Mouse (Mus musculus): ENCODE measurements around the gene Abhd16a. TPM values are rescaled to one million over a fixed set of nuclear protein-coding genes. Genes with fewer than 3 reads are reported as not detected.

The Abhd16a gene
- total RNA-seq (2021) = 10 to 100 TPM; 75.0 to 88.2 TPM
- long read RNA-seq, experiment 1, transcript Abhd16a-201 (20 exons, 1,945 nt) = major isoform, 82 of 97 reads
- long read RNA-seq, experiment 1, partial matches to known transcripts = 4 of 97 reads
- long read RNA-seq, experiment 1, other reads (novel, unspliced or antisense) = 11 of 97 reads
- long read RNA-seq, experiment 2, transcript Abhd16a-201 (20 exons, 1,945 nt) = major isoform, 195 of 230 reads
- long read RNA-seq, experiment 2, partial matches to known transcripts = 14 of 230 reads
- long read RNA-seq, experiment 2, other reads (novel, unspliced or antisense) = 19 of 230 reads

DNA sequence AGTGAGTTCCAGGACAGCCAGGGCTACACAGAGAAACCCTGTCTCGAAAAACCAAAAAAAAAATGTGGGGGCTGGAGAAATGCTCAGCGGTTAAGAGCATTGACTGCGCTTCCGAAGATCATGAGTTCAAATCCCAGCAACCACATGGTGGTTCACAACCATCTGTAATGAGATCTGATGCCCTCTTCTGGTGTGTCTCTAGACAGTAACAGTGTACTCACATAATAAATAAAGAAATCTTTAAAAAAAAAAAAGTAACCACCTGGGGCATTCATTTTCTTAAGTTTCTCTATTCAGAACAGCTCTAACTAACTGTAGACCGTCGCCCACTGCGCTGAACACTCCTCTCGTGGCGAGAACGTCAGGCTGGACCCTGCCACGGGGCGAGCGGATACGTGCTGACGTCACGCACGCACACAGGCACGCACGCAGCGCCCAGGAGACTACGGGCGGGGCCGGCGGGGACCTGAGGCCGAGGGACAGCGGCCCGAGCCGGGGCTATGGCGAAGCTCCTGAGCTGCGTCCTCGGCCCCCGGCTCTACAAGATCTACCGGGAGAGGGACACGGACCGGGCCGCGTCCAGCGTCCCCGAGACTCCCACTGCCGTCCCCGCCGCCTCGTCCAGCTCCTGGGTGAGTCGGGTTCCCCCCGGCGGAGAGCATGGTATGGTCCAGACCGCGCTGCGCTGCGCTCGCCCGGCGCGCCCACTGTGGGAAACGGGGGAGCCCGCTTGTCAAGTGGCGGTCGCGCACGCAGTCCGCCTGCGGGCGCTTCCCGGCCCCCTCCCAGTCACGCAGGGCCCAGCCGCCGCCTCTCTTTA lies at the start of gene Abhd16a:
Abhd16a (plus strand) TSS at position 439 of the 820 bp plus-strand sequence.
- peak; percentile 89 for DNase-seq (ENCODE audit: low spot score in 2 of 2)

DNA sequence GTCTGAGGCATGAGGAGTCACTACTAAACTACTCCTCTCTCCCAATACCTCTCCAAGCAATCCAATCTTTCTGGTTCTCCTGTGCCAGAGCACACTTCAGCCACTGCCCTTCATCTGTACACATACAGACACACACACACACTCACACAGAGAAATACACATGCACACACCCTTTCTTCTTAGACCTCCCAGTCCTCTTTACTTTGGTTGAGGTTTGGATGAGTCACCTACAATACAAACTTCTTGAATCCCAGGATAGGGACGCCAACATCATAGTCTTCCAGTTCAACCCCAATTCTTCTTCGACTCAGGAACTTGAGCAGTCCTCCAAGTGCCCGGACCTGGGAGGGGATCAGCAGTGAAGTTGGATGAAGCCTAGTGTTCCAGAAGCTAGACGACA lies 45.3 kb upstream of the Abhd16a start:
- no peak for DNase-seq (ENCODE audit: low spot score in 2 of 2)

DNA sequence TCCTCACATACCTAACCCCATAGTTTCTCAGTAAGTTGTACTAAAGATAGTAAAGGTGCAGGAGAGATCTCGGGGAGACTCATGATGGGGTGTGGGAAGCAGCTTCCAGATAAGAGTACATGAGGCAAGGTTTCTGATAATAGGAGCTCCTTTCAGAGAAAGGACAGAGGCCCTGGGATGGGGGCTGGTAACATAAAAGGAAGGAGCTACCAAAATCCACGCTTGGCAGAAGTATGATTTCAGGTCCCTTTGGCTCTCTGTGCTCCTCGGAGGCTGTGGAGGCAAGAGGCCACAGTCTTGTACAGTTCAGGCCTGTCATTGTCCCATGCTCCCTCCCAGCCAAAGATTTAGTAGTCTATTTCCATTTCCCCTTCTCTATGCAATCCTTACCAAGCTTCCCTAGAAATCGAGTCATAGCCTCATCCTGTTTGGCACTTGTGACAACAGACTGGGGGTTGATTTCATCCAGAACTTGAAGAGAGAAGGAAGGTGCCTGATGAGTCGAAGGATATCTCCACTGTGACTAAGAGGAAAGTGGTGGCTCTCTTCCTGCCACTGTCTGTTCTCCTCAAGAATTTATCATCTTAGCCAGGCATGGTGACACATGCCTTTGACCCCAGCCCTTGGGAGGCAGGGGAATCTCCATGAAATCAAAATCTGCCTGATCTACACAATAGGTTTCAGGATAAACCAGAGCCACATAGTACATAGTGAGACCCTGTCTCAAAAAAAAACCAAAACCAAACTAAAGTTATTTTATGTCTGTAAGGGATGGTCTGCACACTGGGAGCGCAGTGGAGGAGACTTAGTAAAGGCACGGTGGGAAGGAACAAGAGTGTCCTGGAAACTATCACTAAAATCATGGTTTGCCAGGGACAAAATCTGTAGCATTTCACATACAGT lies 43.9 kb upstream of the Abhd16a start:
- no peak for DNase-seq (ENCODE audit: low spot score in 2 of 2)

DNA sequence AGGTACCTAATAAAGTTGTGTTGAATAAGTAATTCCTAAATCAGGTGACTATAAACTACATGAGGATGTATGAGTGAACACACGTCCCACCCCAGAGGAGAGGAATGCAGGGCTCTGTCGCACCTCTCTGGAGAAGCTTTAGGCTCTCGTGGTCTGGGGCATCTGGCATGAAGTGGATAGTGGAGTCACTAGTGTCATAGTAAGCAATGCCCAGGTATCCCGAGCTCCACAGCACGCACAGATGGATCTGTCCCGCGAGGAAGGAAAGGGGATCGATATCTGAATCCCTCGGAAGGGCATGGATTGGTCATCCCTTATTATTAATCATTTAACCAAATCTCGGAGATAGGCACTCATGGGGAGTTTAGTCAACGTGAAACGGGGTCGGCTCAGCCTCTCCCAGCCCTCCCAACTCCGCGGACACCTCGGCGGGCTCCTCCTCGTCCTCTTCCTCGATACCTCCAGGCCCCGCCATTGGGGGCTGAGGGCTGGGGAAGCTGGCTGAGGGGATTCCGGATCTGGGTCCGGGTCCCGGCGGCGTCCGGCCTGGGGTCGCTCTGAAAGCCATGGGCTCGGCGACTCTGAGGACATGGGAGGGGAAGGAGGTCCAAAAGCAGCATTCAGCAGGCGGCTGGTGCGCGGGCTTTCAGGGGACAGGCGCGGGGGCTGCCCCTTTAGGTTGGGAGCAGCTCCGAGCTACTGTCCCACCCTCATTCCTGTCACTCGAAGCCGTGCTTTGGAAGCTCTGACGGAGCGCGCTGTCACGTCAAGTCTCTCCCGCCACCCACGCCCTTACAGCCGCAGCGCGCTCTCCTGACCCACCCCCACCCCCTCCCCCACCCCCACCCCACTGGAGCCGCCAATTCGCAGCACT lies 43.0 kb upstream of the Abhd16a start:
- DNase-seq (ENCODE audit: low spot score in 2 of 2) = no peak

DNA sequence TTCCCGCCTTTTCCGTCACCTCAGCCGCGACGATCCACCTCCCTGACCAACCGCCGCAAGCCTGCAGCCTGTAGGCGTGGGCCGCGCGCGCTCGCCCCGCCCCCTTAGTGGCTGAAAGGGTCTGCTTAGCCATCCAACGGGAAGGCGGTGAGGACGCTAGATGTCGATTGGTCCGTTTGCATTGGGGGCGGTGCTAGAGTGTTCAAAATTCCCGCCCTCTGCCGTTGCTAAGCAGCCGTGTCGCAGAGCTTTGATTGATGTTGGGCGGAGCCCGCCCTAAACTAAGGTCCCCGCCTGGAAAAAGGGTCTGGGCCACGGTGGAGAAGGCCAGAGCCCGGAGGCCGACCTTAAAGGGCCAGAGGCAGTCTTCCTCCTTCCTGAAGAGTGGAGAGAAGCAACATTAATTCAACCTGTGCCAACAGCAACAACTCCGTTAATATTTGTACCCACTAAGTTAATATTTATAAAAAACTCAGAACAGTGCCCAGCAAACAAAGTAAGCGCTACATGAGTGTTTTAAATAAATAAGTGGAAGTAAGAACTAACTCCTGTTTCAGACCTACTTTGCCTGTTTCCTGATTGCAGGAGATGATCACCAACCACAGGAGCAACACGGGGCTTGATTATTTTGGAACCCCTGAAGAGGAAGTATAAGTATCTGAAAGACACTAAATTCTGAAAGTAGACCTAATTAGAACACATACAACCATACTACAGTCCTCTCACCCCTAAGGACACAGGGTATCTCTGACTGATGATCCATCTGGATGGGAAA lies 42.2 kb upstream of the Abhd16a start, which contains the start of gene Msh5:
Msh5 (minus strand) TSS at position 65 of the 775 bp plus-strand sequence.
- peak; percentile 90 to 91 for DNase-seq (ENCODE audit: low spot score in 2 of 2)

DNA sequence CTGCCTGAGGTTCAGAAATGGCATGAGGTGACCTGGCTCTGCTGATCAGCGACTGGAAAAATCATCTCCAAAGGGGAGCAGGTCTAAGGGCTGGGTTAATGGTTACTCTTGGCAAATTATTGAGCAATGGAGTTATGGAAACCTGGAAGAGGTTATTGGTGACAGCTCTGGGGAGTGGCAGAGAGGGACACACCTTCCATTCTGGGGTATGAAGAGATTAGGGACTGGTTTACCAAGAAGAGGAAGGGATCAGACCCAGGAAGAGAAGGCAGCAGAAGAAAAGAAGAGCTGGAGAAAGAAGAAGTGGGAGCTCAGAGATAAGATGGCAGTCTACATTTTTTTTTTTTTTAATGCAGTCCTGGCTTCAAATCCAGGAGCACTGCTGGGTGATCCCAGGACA lies 41.4 kb upstream of the Abhd16a start:
- DNase-seq (ENCODE audit: low spot score in 2 of 2) = no peak

DNA sequence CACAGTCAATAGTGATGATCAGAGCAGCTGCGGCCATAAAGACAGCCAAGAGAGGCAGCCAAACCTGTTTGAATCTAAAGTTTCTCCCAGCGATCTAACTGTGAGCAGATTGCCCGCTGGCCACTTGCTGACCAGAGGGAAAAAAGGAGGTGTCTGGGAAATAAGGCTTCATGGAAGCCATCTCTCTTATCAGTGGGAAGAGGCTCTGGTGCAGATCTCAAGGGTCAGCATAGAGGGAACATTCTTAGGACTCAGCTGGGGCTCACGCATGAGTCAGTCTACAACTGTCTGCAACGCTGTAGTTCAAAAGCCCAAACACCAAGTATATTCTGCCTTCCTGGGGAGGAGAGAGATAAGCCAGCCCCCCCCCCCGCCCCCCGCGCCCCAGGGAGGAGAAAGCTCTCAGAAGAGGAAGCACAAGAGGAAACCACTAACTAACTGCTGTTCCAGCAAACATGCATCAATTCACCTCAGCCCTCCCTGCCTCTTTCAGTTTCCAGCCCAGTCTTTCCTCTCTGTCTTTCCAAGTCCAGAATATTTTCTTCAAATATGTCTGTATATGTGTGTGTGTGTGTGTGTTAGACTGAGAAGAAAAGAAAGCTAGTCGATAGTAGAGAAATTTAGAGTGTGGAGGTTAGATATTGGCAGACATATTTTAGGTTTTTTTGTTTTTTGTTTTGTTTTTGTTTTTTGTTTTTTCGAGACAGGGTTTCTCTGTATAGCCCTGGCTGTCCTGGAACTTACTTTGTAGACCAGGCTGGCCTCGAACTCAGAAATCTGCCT lies 40.7 kb upstream of the Abhd16a start:
- no peak for DNase-seq (ENCODE audit: low spot score in 2 of 2)

DNA sequence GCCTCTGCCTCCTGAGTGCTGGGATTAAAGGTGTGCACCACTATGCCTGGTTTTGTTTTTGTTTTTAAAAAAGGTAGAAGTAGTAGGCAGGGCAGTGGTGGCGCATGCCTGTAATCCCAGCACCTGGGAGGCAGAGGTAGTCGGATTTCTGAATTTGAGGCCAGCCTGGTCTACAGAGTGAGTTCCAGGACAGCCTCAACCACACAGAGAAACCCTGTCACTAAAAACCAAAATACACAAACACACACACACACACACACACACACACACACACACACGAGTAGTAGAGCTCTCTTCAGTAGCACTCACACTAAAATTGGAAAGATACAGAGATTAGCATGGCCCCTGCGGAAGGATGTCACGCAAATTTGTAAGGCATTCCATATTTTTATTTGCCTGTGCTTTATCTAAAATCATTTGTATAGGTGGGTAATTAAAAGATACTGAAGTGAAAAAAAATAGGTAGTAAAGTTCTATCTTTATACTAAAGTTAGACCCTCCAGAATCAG lies 40.1 kb upstream of the Abhd16a start:
- DNase-seq (ENCODE audit: low spot score in 2 of 2) = no peak

DNA sequence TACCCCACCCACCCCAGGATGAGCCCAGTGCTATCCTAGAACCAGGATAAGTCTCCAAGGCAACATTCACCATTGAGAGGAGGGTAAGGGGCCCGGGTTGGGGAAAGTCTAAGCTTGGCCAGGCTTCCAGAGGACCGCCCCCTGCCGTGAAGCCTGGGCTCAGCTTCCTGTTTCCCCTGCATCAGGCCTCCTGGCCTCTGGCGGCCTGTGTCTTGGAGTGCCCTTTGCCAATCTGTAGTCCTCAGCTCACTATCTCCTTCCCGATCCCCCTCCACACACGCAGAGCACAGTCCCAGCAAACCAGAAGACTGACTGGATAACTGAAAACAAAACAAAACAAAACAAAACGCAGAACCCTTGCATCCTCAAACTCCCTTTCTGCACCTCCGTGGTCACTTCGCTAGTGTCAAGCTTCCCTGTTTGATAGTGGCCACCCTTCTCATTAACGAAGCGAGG lies 39.5 kb upstream of the Abhd16a start, which contains the start of gene Clic1:
Clic1 (plus strand) TSS at position 406 of the 456 bp plus-strand sequence.
- peak in 1 of 2 experiments; percentile 50 for DNase-seq (ENCODE audit: low spot score in 2 of 2)

DNA sequence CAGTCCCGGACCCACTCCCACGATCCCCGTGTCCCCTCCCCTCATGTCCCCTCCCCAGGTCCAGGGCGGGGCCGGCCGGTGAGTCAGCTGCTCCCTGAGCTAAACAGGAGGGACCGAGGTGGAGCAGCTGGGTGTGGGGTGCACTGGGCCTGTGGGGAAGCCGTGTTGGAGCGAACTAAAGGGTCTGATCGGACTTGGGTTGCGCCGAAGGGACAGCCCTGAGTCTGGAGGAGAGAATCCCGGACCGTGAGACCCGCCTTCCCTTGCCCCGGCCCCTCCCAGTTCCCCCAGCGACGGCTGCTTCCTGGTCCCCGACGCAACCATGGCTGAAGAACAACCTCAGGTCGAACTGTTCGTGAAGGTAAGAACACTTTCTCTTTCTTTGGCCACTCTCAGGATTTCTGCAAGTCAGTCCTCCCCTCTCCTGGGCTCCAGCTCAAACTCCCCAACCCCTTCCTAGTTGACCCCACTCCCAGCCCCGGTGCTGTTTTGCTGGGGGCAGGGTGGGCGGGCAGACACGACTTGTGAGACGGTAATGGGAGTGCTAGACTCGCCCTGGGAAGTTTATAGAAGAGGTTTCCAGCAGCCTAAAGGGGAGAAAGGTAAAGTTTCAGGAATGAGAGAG lies 38.8 kb upstream of the Abhd16a start:
- DNase-seq (ENCODE audit: low spot score in 2 of 2) = peak; percentile 68 to 72

DNA sequence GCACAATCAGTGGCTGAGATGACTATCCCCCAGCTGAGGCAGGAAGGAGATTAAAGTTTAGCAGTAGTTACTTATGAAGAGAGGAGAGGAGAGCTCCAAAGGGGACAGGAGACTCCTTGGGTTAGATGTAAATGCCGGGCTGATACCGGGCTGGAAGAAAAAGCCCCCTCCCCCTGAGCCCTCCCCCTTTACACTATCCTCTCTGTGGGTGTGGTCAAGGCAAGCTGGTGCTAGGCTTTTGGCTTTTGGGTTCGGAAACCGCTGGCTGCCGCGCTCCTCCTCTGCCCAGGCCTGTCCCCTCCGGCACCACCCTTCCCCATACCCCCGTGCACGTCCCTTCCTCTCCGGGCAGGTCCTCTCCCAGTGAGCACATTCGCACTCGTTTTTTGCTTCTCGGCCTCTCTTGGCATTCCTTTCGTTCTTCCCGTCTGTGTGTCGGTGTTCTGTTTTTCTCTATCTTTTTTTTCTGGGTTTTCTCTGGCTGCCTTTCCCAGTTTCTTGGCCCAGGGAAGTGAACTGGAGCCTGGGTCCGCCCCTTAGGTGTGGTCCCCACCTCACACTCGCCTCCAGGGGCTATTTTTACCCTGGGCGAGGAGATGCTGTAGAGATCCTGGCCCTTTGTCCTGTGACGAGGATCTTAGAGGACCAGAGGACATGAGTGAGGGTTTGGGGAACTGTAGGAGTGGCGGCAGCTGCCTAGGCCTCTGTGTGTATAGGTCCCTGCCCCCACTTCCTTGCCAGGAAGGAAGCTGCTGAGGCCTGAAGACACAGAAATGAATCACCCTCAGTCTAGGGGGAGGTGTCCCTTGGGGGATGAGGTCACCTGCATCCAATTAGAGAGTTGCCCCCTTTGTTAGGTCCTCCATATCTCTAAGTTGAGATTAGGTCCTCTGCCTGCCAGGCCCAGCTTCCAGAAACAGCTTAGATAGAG lies 37.6 kb upstream of the Abhd16a start:
- peak; percentile 50 to 63 for DNase-seq (ENCODE audit: low spot score in 2 of 2)

DNA sequence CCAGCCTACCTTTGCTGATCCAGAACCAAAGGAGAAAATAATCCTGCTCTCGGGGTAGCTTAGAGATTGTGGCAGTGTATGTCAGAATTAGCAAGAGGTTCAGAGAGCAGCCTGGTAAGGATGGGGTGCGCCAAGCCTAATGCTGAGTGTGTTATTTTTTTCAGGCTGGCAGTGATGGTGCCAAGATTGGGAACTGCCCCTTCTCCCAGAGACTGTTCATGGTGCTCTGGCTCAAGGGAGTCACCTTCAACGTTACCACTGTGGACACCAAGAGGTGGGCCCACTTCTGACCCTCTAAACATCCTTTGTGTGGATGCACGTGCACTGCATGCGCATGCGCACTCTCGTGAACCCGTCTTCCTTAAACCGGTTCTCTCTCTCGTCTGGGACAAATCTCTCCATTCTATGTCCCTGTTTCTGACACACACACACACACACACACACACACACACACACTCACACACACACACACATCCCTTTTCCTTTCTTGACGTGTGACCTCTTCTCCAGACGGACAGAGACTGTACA lies 36.7 kb upstream of the Abhd16a start:
- DNase-seq (ENCODE audit: low spot score in 2 of 2) = no peak

DNA sequence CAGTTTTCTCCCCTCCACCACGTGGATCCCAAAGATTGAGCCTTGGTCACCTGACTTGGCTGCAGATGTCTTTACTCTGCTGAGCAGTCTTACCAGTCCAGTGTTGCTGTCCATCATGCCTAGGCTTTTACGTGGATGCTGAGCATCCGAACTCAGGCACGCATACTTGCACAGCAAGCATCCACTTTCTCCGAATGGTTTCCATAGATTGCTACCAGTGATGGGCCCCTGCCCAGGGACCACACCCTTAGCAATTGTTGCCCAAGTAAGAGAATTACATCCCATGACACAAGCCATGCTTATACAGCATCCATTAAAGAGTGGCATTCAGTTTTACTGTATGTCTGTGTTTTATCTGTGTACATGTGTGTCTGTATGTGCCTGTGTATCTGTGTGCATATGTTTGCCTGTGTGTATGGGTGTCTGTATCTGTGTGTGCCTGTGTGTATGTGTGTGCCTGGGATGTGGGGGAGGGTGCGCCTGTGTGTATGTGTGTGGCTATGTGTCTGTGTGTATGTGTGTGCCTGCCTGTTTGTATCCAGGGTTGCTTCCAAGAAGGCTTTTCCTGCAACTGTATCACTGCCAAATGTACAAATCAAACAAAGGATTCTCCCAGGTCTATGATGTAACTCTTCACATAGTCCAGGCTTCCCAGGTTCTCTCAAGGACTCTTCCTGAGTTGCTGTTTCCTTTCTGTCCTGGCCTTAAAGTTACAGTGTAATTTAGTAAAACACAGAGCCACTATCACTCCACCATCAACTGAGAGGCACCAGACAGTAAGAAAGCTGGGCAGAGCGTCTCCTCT lies 33.2 kb upstream of the Abhd16a start:
- no peak for DNase-seq (ENCODE audit: low spot score in 2 of 2)

DNA sequence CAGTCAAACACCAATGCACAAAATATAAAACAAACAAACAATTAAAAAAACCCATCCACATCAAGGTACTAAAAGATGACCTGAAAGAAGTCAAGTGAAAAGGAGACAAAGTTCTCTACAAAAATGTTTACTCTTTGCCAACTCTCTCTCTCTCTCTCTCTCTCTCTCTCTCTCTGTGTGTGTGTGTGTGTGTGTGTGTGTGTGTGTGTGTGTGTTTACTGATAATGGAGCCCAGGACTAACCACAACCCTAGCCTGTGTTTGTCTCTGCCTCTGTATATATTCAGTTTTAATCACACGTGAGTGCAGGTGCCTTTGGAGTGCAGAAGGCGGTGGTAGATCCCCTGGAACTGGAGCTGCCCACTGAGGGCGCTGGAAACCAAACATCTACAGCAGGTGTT lies 32.0 kb upstream of the Abhd16a start:
- DNase-seq (ENCODE audit: low spot score in 2 of 2) = no peak

DNA sequence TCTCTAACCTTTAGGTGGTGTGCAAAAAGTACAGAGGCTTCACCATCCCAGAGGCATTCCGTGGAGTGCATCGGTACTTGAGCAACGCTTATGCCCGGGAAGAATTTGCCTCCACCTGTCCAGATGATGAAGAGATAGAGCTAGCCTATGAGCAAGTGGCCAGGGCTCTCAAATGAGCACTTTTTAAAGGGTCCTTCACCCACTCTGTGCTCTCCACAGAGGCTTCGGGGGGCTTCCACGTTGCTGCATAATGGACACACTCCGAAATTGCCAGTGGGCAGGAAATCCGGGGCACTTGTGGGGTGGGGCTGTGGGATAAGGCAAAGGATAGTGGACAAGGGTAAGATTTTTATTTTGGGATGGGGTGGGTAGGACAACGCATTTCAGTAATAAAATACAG lies 30.7 kb upstream of the Abhd16a start:
- DNase-seq (ENCODE audit: low spot score in 2 of 2) = no peak
